Mouse (Mus musculus) adrenal gland, postnatal 14 days (tissue): Measurements from ENCODE around the gene Mef2a. TPM values are rescaled to one million over a fixed set of nuclear protein-coding genes. Genes with fewer than 3 reads are reported as not detected.

ENCODE experiments used
- DNase-seq: peaks from one replicate; pipeline ENCODE4 v3.0.0; 2021; ENCODE audit warnings: mixed read lengths
- long read RNA-seq, 2 experiments: library from polyadenylated mRNA; stranded (forward); transcript quantifications; one replicate each; pipeline ENCODE4 v2.0.0; 2021
- total RNA-seq: library from RNA; stranded (reverse); gene quantifications from 2 replicates; pipeline ENCODE4 v1.2.3, GENCODE M21; 2021

The Mef2a gene
- total RNA-seq, result 67.5 and 69.8 TPM in 2 replicates
- long read RNA-seq, experiment 1, full-length matches to known transcripts, result 14 of 26 reads
- long read RNA-seq, experiment 1, partial matches to known transcripts, result 4 of 26 reads
- long read RNA-seq, experiment 1, other reads (novel, unspliced or antisense), result 8 of 26 reads
- long read RNA-seq, experiment 2, full-length matches to known transcripts, result 13 of 29 reads
- long read RNA-seq, experiment 2, partial matches to known transcripts, result 2 of 29 reads
- long read RNA-seq, experiment 2, other reads (novel, unspliced or antisense), result 14 of 29 reads

- DNase-seq, result peak; percentile 98
Observed at GRCm38 (mm10) chr7:67372729-67373583, at the start of gene Mef2a. TSS of gene Mef2a (minus strand) at chr7:67372858.

GRCm38 (mm10) chr7:67421476-67422186, 49.0 kb upstream of the Mef2a start:
- peak; percentile 58 for DNase-seq

- no peak for DNase-seq
Observed at GRCm38 (mm10) chr7:67421088-67421475, 48.4 kb upstream of the Mef2a start.

GRCm38 (mm10) chr7:67419591-67420314, 47.1 kb upstream of the Mef2a start:
- DNase-seq, result no peak

- DNase-seq, result no peak
Observed at GRCm38 (mm10) chr7:67418122-67418521, 45.5 kb upstream of the Mef2a start.

- peak; percentile 17 for DNase-seq
Observed at GRCm38 (mm10) chr7:67414766-67415165, 42.1 kb upstream of the Mef2a start.

- DNase-seq, result no peak
Observed at GRCm38 (mm10) chr7:67412686-67413085, 40.0 kb upstream of the Mef2a start.

- DNase-seq, result no peak
Observed at GRCm38 (mm10) chr7:67407019-67407418, 34.4 kb upstream of the Mef2a start.

- DNase-seq, result no peak
Observed at GRCm38 (mm10) chr7:67404176-67404575, 31.5 kb upstream of the Mef2a start.

GRCm38 (mm10) chr7:67402353-67402752, 29.7 kb upstream of the Mef2a start:
- DNase-seq, result no peak

- no peak for DNase-seq
Observed at GRCm38 (mm10) chr7:67401379-67401778, 28.7 kb upstream of the Mef2a start.

GRCm38 (mm10) chr7:67390760-67391159, 18.1 kb upstream of the Mef2a start:
- no peak for DNase-seq

GRCm38 (mm10) chr7:67390095-67390494, 17.4 kb upstream of the Mef2a start:
- no peak for DNase-seq

GRCm38 (mm10) chr7:67384942-67385872, 12.5 kb upstream of the Mef2a start:
- peak; percentile 81 for DNase-seq

- peak; percentile 19 for DNase-seq
Observed at GRCm38 (mm10) chr7:67380174-67381129, 7.8 kb upstream of the Mef2a start.

- DNase-seq, result no peak
Observed at GRCm38 (mm10) chr7:67376796-67377195, 4.1 kb upstream of the Mef2a start.

GRCm38 (mm10) chr7:67373975-67374374, 1.3 kb upstream of the Mef2a start:
- DNase-seq, result peak; percentile 26

- no peak for DNase-seq
Observed at GRCm38 (mm10) chr7:67373584-67373960, 914 bp upstream of the Mef2a start.

- peak; percentile 72 for DNase-seq
Observed at GRCm38 (mm10) chr7:67371891-67372672, 576 bp downstream of the Mef2a start.
